Mouse (Mus musculus): ENCODE measurements around the gene Gpank1. TPM values are rescaled to one million over a fixed set of nuclear protein-coding genes. Genes with fewer than 3 reads are reported as not detected.

The Gpank1 gene
- polyA plus RNA-seq, 1 experiment from 2014 or later = 22.3 TPM

DNA sequence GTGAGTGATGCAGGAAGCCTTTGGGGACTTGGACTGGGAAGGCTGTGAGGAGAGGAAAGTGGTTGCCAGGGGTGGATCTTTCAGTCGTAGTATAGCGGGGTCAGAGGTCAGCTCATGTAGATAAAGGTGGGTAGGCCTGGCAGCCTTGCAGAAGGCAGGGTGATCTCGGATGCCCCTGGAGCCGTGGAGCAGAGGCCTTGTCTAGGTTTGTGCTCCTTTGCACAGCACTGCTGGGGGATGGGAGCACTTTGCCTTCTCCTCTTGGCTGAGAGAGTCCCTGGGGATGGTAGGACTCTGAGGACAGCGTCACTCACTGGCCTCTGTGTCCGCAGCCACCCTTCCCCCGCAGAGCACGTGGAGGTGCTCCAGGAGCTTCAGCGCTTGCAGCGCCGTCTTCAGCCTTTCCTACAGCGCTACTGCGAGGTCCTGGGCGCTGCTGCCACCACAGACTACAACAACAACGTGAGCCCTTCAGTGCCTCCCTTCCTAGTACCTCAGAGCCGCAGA lies 19.3 kb downstream of the Gpank1 start:
- H3K4me3 ChIP-seq (ENCODE audit: low read length) = no peak overlapping the region
- ATAC-seq (ENCODE audit: low FRiP score, low TSS enrichment) = no peak
- no peak overlapping the region for H3K9ac ChIP-seq (replicated peaks; ENCODE audit: low read length)
- no peaks in the 10 kb centered on the region for H3K27me3 ChIP-seq (ENCODE audit: insufficient read depth, low read length)
- 78% methylated on average over 16 of the region's 16 CpGs for WGBS
- no peak overlapping the region for H3K27ac ChIP-seq (ENCODE audit: low read length)
- peaks cover 11% of the 10 kb centered on the region for H3K4me1 ChIP-seq (ENCODE audit: insufficient read depth, low read length)
- H3K4me2 ChIP-seq (replicated peaks; ENCODE audit: low read depth, low read length) = no peak overlapping the region
- no peaks in the 10 kb centered on the region; the same call in 1 of the 2 replicates for H3K9me3 ChIP-seq (ENCODE audit: low read length)
- peaks cover 68% of the 10 kb centered on the region for H3K36me3 ChIP-seq (ENCODE audit: insufficient read depth, low read length)

DNA sequence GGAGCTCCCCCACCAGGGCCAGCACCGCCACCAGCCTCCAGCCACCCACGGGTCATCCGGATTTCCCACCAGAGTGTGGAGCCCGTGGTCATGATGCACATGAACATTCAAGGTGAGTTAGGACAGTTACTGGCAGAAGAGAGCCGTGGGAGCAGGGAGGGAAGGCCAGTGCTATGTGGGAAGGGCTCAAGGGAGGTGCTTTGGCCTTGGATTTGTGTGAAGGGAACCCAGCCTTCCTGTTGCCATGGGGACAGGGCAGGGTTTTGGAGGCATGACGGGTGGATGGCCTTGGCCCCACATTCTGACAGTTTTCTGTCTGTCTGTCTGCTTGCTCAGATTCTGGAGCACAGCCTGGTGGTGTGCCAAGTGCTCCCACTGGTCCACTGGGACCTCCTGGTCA lies 20.7 kb downstream of the Gpank1 start:
- no peaks in the 10 kb centered on the region for H3K27me3 ChIP-seq (ENCODE audit: insufficient read depth, low read length)

DNA sequence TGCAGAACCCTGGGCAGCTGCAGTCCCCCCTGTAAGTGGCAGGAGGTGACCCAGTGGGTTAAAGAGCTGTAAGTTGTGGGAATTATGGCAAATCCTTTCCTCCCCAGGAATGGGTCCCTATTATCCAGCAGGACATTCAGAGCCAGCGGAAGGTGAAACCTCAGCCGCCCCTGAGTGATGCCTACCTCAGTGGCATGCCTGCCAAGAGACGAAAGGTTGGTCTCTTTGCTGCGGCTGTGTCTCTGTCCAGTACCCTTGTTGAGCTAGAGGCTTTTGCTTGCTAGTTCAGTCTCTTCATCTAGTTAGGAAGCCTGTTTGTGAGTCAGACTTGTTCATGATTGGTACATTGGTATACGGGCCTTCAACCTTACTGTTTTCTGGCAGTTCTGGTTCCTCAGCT lies 24.9 kb downstream of the Gpank1 start:
- Histone ChIP-seq H3K4me3 (ENCODE audit: low read length) (no peak overlapping the region), H3K36me3 (ENCODE audit: insufficient read depth, low read length) (peaks cover 92% of the 10 kb centered on the region), H3K4me2 (replicated peaks; ENCODE audit: low read depth, low read length) (no peak overlapping the region), H3K27me3 (ENCODE audit: insufficient read depth, low read length) (no peaks in the 10 kb centered on the region), H3K4me1 (ENCODE audit: insufficient read depth, low read length) (no peaks in the 10 kb centered on the region), H3K27ac (ENCODE audit: low read length) (no peak overlapping the region), H3K9me3 (ENCODE audit: low read length) (no peaks in the 10 kb centered on the region; the same call in 1 of the 2 replicates), H3K9ac (replicated peaks; ENCODE audit: low read length) (no peak overlapping the region)
- 89% methylated on average over 5 of the region's 5 CpGs for WGBS
- no peak for ATAC-seq (ENCODE audit: low FRiP score, low TSS enrichment)

More for the DNA sequence above, 20.7 kb downstream of the Gpank1 start:
- Histone ChIP-seq H3K36me3 (ENCODE audit: insufficient read depth, low read length) (peaks cover 82% of the 10 kb centered on the region), H3K4me2 (replicated peaks; ENCODE audit: low read depth, low read length) (no peak overlapping the region), H3K4me1 (ENCODE audit: insufficient read depth, low read length) (peaks cover 2% of the 10 kb centered on the region), H3K4me3 (ENCODE audit: low read length) (no peak overlapping the region), H3K9ac (replicated peaks; ENCODE audit: low read length) (no peak overlapping the region), H3K27ac (ENCODE audit: low read length) (no peak overlapping the region), H3K9me3 (ENCODE audit: low read length) (no peaks in the 10 kb centered on the region; the same call in 1 of the 2 replicates)
- ATAC-seq (ENCODE audit: low FRiP score, low TSS enrichment) = no peak
- WGBS = 90% methylated on average over 6 of the region's 6 CpGs

DNA sequence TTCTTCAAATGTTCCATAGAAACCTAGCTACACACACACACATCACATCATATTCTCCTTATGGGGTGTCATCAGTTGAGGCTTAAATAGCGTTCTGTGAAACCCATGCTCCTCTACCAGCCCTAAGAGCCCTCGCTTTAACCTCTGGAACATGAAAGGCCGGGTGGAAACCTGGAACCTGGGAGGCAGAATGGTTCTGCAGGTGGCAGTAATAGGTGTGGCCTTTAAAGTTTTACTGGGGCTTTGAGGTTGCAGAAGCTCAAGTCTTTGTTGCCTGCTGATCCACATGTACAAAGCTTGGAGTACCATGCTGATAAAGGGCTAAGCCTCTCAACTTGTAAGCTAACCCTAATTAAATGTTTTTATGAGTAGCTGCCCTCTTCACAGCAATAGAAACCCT lies 26.1 kb downstream of the Gpank1 start:
- Histone ChIP-seq H3K36me3 (ENCODE audit: insufficient read depth, low read length) (peaks cover 92% of the 10 kb centered on the region), H3K4me3 (ENCODE audit: low read length) (no peak overlapping the region), H3K4me2 (replicated peaks; ENCODE audit: low read depth, low read length) (no peak overlapping the region), H3K9ac (replicated peaks; ENCODE audit: low read length) (no peak overlapping the region), H3K27ac (ENCODE audit: low read length) (peak overlapping the region; percentile 20), H3K4me1 (ENCODE audit: insufficient read depth, low read length) (no peaks in the 10 kb centered on the region), H3K27me3 (ENCODE audit: insufficient read depth, low read length) (no peaks in the 10 kb centered on the region), H3K9me3 (ENCODE audit: low read length) (no peaks in the 10 kb centered on the region; the same call in 1 of the 2 replicates)
- no peak for ATAC-seq (ENCODE audit: low FRiP score, low TSS enrichment)
- 50% methylated on average over 3 of the region's 3 CpGs for WGBS

DNA sequence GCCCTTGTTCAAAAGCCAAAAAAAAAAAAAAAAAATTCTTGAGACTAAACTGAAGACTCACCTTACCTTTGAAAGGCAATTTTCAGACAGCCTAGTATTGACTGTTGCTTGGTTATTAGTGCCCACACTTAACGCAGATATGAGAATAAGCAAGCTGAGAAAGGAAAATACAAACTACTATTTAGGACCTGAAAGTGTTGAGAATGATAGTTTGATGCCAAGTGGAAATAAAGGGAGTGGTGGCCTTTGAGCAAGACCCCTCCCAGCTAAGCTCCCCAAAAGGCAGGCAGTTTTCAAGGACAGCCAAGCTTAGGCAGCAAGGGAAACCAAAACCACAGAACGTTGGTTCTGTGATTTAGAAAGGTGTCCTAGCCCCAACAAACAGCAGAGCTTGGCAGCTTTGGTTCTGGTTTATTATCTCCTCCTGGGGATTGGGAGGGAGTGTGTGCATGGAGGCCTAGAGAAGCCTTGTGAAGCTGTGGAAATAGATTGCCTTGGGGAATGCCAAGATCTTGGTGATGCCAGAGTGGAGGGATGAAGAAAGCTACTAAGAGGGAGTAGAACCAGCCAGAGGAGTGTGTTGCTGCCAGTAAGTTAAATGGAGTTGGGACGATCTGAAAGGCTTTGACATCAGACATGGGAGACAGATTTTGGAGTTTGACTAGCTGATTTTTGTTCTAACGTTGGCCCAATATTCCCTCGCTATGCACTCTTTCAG lies 26.8 kb downstream of the Gpank1 start:
- Histone ChIP-seq H3K9me3 (ENCODE audit: low read length) (no peaks in the 10 kb centered on the region; the same call in 1 of the 2 replicates), H3K27ac (ENCODE audit: low read length) (peak overlapping the region; percentile 33; the same call in 1 of the 2 replicates), H3K36me3 (ENCODE audit: insufficient read depth, low read length) (peaks cover 92% of the 10 kb centered on the region), H3K27me3 (ENCODE audit: insufficient read depth, low read length) (no peaks in the 10 kb centered on the region), H3K9ac (replicated peaks; ENCODE audit: low read length) (no peak overlapping the region), H3K4me2 (replicated peaks; ENCODE audit: low read depth, low read length) (no peak overlapping the region), H3K4me3 (ENCODE audit: low read length) (no peak overlapping the region), H3K4me1 (ENCODE audit: insufficient read depth, low read length) (no peaks in the 10 kb centered on the region)
- no peak for ATAC-seq (ENCODE audit: low FRiP score, low TSS enrichment)
- 59% methylated on average over 5 of the region's 5 CpGs for WGBS

DNA sequence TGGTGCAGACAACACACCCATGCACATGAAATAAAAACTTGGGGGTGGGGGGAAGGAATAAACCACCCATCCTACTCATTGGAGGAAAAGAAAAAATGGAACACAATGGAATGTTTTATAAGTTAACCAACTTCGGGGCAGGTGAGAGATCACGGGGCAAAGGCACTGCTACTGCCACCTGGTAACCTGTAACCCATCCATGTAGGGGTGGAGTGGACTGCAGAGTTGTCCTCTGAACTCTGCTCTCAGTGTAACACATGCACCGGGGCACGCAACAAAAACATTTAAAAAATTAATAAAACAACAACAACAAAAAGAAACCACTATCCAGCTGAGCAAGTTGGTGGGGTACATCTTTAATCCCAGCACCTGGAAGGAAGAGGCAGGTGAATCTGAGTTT lies 30.9 kb downstream of the Gpank1 start:
- 90% methylated on average over 4 of the region's 4 CpGs for WGBS
- Histone ChIP-seq H3K4me1 (ENCODE audit: insufficient read depth, low read length) (no peaks in the 10 kb centered on the region), H3K9me3 (ENCODE audit: low read length) (no peaks in the 10 kb centered on the region), H3K4me3 (ENCODE audit: low read length) (no peak overlapping the region), H3K27me3 (ENCODE audit: insufficient read depth, low read length) (no peaks in the 10 kb centered on the region), H3K4me2 (replicated peaks; ENCODE audit: low read depth, low read length) (no peak overlapping the region), H3K9ac (replicated peaks; ENCODE audit: low read length) (no peak overlapping the region), H3K36me3 (ENCODE audit: insufficient read depth, low read length) (peaks cover 92% of the 10 kb centered on the region), H3K27ac (ENCODE audit: low read length) (no peak overlapping the region)
- ATAC-seq (ENCODE audit: low FRiP score, low TSS enrichment) = no peak

DNA sequence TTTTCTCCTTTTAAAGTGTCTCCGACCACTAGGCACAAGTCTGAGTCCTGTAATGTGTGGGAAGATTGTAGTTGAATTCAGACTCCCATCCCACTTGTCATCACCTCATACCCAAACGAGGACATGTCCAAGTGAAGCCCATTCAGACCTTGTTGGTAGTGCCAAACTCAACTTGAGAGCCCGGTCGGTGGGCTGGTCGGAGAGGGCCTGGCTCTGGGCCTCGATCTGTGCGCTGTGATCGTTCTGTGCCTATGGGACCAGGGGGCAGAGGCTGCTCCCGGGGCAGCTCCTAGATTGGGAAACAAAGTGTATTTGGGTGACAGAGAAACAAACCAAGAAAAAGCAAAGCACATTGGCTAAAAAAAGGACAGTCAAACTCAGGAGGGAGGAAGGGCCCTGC lies 31.8 kb downstream of the Gpank1 start:
- H3K9me3 ChIP-seq (ENCODE audit: low read length) = no peaks in the 10 kb centered on the region
- H3K36me3 ChIP-seq (ENCODE audit: insufficient read depth, low read length) = peaks cover 95% of the 10 kb centered on the region
- H3K27ac ChIP-seq (ENCODE audit: low read length) = no peak overlapping the region
- H3K4me1 ChIP-seq (ENCODE audit: insufficient read depth, low read length) = no peaks in the 10 kb centered on the region
- 89% methylated on average over 9 of the region's 9 CpGs for WGBS
- ATAC-seq (ENCODE audit: low FRiP score, low TSS enrichment) = no peak
- no peak overlapping the region for H3K4me3 ChIP-seq (ENCODE audit: low read length)
- no peak overlapping the region for H3K9ac ChIP-seq (replicated peaks; ENCODE audit: low read length)
- no peaks in the 10 kb centered on the region for H3K27me3 ChIP-seq (ENCODE audit: insufficient read depth, low read length)
- H3K4me2 ChIP-seq (replicated peaks; ENCODE audit: low read depth, low read length) = no peak overlapping the region

DNA sequence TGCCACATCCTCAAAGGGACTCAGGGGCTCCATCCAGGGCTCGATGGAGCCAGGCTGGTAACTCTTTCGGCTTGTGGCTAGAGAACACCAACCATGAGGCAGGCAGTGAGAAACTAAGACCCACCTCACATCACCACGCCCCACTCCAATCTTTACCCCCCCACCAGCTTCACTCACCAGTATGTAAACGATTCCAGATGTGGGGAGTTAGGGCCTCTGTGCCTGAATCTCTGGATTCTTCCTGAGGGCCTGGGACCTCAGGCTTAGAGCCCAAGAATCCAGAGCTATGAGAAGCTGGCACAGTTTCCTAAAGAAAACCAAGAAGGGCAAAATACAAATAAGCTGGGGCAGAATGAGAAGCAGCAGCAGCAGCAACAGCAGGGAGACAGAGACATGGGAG lies 32.7 kb downstream of the Gpank1 start:
- no peaks in the 10 kb centered on the region for H3K27me3 ChIP-seq (ENCODE audit: insufficient read depth, low read length)
- H3K27ac ChIP-seq (ENCODE audit: low read length) = no peak overlapping the region
- WGBS = 88% methylated on average over 4 of the region's 4 CpGs
- H3K9me3 ChIP-seq (ENCODE audit: low read length) = no peaks in the 10 kb centered on the region
- no peak for ATAC-seq (ENCODE audit: low FRiP score, low TSS enrichment)
- no peak overlapping the region for H3K4me2 ChIP-seq (replicated peaks; ENCODE audit: low read depth, low read length)
- no peaks in the 10 kb centered on the region for H3K4me1 ChIP-seq (ENCODE audit: insufficient read depth, low read length)
- H3K4me3 ChIP-seq (ENCODE audit: low read length) = no peak overlapping the region
- no peak overlapping the region for H3K9ac ChIP-seq (replicated peaks; ENCODE audit: low read length)
- peaks cover 96% of the 10 kb centered on the region for H3K36me3 ChIP-seq (ENCODE audit: insufficient read depth, low read length)

DNA sequence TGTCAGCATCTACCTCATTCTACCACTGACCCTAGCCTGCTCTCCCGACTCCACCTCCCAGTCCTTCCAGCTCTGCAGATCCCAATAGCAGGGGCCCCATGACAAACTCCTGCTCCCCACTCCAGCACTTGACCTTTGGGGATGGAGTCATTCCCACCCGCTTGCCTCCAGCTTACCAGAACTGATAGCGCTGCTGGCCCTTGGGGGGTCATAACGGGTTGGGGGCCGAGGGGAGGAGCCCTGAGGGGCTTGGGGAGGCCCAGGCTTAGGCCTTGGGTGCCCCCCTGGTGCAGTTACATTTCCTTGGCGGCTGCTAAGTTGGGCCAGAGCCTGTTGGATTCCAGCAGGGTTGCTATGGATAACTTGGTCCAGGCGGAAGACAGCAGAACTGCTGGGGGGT lies 33.4 kb downstream of the Gpank1 start:
- peaks cover 97% of the 10 kb centered on the region for H3K36me3 ChIP-seq (ENCODE audit: insufficient read depth, low read length)
- no peak for ATAC-seq (ENCODE audit: low FRiP score, low TSS enrichment)
- no peak overlapping the region for H3K4me2 ChIP-seq (replicated peaks; ENCODE audit: low read depth, low read length)
- no peak overlapping the region for H3K4me3 ChIP-seq (ENCODE audit: low read length)
- WGBS = 88% methylated on average over 7 of the region's 7 CpGs
- H3K27ac ChIP-seq (ENCODE audit: low read length) = no peak overlapping the region
- H3K9ac ChIP-seq (replicated peaks; ENCODE audit: low read length) = no peak overlapping the region
- no peaks in the 10 kb centered on the region for H3K9me3 ChIP-seq (ENCODE audit: low read length)
- no peaks in the 10 kb centered on the region for H3K27me3 ChIP-seq (ENCODE audit: insufficient read depth, low read length)
- no peaks in the 10 kb centered on the region for H3K4me1 ChIP-seq (ENCODE audit: insufficient read depth, low read length)

DNA sequence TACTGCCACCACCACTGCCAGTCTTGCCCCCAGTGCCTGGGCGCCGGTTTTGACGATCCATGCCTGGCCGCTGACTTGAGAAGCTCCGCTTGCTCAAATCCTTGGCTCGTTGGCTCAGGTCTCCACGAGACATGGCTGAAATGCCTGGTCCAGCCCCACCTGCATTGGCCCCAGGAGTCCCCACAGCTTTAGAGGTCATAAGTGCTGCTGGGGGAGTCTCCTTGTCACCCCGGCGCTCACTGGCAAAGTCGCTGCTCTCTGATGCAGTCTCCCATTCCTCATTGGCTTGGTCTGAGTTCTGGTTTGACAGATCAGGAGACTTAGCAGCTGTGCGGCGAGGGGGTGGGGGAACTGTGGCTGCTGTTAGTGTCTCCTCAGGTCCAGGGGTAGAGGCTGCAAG lies 34.2 kb downstream of the Gpank1 start:
- H3K9me3 ChIP-seq (ENCODE audit: low read length) = no peaks in the 10 kb centered on the region
- H3K4me1 ChIP-seq (ENCODE audit: insufficient read depth, low read length) = no peaks in the 10 kb centered on the region
- ATAC-seq (ENCODE audit: low FRiP score, low TSS enrichment) = no peak
- H3K4me2 ChIP-seq (replicated peaks; ENCODE audit: low read depth, low read length) = no peak overlapping the region
- peaks cover 97% of the 10 kb centered on the region for H3K36me3 ChIP-seq (ENCODE audit: insufficient read depth, low read length)
- H3K27ac ChIP-seq (ENCODE audit: low read length) = no peak overlapping the region
- H3K9ac ChIP-seq (replicated peaks; ENCODE audit: low read length) = no peak overlapping the region
- no peaks in the 10 kb centered on the region for H3K27me3 ChIP-seq (ENCODE audit: insufficient read depth, low read length)
- WGBS = 84% methylated on average over 12 of the region's 12 CpGs
- H3K4me3 ChIP-seq (ENCODE audit: low read length) = no peak overlapping the region

All from kidney, embryonic 16.5 days (tissue).